Mouse (Mus musculus) urinary bladder, adult 18-20 months (tissue): ENCODE measurements around the gene Grid2.

Source experiments
- DNase-seq, 2 experiments: peaks; one replicate each; pipeline ENCODE4 v3.0.0; 2022; ENCODE audit warnings: low spot score in 2 of 2, mixed read lengths in 2 of 2

Grid2 gene

DNA sequence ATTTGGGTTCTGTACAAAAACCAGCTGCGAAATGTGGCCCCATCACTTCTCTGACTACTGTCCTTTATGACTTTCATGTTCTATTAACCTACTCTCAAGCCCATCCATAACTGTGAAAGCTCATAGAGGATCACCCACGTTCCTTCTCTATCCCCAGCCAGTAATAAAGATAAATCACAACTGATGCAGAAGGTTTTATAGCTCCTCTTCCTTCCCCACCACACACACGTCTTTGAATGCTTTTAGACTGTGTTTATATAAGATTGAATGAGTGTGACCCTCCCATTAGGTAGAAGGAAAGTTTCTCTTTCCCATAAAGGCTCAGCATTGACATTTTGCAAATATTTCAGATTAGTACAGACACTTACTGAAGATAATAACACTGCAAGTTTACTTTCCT lies 1350.1 kb downstream of the Grid2 start:
- DNase-seq: no peak

DNA sequence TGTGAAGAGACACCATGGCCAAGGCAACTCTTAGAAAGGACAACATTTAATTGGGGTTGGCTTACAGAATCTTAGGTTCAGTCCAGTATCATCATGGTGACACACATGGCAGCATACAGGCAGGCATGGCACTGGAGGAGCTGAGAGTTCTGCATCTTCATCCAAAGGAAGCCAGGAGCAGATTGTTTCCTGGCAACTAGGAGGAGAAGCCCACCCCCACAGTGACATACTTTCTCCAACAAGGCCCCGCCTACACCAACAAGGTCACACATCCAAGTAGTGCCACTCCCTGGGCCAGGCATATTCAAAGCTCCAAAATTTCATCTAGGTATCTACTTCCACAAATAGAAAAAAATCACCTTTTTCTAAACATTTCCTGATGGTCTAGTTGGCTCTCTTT lies 1351.4 kb downstream of the Grid2 start:
- DNase-seq: no peak

DNA sequence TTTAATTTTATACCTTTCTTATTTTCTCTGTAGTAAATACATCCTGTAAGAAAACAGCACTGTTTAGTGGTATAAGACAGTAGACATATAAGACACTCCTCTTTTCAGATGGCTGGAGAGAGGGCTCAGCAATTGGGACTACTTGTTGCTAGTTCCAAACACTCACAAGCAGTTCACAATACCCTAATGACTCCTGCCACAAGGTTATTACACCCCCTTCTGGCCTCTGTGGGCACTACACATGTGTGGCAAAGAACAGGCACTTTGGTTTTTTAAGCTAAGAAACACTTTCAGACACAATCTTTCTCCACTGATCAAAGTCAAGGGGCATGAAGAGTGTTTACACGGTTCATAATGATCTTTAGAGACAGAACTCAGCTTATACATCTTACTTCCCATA lies 1352.3 kb downstream of the Grid2 start:
- DNase-seq: no peak

DNA sequence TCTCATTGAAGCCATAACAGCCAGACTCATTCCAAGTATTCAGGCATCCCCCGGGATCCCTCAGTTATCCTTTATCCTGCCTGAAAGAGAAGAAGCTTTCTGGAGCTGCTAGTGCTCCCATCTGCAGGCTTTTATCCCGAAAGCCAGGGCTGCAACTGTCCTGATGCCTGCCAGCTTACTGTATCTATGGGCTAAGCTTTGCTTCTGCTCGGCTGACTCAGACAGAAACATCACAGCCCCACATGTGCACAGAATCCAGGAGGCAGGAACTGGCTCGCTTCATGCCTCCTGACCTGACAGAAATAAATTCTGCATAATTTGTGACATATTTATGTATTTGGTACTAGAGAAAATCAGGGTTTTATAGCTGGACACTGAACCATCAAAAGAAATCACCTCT lies 1361.2 kb downstream of the Grid2 start:
- DNase-seq: no peak

DNA sequence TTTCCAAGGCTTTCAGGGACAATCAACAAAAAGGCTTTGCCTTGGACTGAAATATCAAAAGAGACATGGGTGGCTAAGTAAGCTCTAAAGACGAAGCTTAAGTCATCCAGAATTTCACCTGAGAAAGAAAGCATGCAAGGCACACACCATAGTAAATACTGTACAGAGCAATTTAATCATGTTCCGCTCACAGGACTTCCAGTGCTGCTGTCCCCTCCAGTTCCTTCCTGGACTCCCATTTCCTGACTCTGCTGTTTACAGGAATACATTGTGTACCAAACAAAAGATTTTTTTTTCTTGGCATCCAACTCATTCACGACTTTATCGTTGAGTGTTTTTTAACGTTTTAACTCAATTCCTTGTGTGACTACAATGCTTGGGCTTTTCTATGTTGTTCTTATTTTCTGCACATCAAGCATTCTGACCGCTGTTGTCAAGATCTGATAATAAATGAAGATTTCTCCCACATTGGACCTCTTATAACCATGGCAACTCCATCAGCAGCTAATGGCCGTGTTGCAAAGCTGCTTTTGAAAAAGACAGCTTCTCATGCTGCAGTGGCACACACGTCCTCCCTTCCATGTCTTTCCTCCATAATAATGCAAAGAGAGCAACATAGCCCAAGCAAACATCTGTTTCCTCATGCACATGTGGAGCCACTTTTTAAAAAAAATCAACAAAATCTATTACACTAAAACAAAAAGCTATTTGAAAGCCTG lies 1361.9 kb downstream of the Grid2 start:
- DNase-seq: no peak

DNA sequence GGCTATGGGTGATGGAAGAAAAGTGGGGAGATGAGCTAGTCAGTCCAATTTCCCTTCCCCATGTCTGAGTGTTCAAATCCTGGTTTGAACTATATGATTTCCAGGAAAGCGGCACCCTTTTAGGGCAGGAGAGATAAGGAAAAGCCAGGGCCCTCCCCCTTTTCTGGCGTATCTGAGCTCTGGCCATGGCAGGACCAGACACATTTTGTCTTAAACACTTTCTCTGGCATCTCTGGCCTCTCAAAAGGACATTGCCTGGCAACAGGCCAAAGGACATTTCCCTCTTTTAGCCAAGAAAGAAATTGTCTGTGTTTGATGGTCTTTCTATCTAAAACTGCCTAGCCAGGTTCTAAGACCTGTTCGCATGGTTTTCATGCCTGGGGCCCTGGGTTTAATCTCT lies 1367.7 kb downstream of the Grid2 start:
- no peak for DNase-seq

DNA sequence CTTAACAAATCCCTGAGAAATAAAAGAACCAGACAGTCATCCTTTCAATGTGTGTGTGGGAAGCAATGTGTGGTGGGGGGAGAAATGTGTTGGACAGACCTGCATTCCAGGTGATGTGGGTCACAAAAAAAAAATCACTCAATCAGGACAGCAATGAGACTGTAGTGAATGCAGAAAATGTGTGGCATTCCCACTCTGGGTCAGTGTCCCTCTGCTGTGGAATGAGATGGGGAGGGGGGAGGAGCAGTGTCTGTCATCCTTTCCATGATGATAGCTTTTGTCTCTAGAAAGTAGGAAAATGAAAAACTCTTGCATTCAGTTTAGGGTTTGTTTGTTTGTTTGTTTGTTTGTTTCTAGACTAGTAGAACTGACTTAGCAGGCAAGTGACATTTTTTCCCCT lies 1392.0 kb downstream of the Grid2 start:
- DNase-seq: no peak

DNA sequence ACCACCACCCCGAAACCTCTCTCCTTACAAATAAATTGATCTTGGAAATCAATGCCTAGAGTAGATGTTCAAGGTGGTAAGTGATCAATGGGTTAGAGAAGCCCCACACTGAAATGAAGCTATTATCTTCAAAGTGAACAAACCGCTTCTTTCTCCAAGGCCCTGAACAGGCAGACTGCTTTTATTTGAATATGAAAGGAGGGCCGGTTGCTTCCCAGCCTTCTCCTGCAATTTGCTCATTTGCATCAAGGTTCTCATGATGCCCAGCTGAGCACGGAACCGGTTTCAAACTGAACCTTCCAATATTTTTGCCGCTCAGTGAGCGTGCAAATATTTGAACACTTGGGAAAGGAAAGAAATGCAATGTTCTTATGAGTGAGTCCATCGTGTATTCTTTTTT lies 1392.5 kb downstream of the Grid2 start:
- DNase-seq: no peak

DNA sequence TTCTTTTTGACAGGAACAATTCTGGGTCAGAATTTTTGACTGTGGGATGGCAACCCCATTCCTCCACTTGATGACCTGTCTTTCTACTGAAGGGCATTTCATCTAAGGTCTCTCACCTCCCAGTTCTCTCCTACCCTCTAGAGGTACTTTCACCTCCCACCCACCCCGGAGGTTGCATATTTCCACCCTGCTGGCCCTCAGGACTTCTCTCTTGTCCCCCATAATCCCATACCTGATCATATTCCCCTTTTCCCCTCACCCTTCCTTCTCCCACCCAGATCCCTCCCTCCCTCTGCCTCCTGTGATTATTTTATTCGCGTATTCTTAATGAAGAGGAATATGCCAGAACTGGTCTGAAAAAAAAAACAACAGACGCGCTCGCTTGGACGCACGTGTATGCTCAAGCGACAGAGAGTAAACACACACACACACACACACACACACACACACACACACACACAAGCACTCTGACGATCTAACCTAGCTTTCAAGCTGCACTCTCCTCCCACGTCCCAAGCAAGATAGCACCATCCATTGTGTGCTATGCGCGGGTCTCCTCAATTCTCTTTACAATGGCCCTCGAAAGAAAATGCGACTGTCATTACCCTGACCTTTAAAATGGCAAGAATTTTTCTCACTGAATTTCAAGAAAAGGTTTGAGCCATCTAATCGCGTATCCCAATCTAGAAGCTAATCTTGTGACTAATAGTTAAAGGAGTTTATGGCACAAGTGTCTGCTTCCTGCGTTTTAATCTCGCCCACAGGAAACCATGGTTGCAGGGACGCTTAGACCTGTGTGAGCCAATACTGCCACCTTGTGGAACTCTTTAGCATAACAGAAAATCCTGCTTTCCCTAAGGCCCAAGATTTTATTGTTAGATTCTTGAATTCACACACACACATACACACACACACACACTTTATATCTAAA lies 1393.9 kb downstream of the Grid2 start:
- DNase-seq: peak; percentile 14 to 17

DNA sequence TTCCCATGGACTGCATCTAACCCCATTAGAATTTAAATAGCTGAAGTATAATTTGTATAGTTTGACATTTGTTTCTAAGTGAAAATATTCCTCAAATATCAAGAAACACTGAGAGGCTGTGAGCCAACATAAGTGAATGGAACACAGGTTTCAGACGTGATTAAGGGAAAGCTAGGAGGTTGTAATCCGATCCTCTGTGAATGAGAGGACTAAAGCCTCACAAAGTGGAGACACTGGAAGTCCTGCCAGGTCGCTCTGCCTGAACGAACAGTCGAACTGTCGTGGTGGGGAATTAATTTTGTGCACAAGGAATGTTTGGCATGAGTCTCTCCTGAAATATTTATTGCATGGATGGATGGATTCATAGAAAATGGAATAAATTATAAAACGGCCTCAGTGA lies 1395.1 kb downstream of the Grid2 start:
- DNase-seq: no peak

DNA sequence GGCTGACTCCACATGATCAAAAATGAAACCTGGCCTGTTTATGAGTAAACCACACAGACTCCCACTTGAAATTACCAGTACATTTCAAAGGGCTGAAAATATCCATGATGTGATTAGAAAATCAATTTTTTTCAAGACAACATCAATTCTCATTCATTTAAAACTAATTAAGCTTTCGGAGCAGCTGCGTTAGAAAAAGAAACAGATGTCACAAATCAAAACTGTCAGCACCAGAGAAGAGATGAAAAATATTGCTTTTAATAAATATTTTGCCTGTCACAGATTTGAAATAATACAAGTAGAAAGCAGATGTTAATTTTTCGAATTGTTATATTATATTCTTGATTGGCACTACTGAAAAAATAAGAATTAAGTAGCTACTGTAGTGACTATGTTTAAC lies 1415.3 kb downstream of the Grid2 start:
- DNase-seq: no peak

DNA sequence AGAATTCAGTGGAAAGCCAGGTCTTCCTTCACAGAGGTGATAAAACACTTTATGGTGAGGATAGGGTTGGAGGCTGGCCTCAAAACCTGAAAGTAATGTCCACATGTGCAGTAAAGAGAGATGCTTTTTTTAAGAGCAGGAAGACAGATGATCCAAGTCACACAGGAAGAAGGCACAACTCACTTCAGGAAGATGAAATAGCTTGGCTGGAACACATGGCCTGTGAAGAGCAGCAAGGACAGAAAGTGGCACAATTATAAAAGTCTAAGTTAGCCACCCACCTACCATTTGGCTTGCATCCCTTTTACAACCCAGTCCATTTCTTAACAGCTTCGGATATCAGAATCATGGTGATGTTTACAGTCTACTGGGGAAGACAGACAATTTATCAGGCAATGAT lies 1423.1 kb downstream of the Grid2 start:
- no peak for DNase-seq

DNA sequence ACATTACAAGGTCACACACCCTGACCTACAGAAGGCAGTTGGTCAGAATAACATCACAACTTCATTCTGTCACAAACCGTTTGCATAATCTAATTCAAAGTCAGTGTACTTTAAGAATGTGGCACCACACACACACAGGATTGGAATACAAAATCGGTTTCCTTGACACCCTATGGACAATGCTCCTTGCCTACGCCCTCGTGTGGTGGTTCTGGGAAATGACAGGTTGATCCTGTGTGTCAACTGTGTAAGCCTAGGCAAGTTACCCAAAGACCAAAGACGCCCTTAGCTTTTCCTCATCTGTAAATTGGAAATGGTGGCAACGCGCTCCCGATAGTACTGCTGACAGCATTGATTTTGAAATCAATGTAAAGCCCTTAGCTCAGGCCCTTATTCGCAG lies 1428.3 kb downstream of the Grid2 start:
- DNase-seq: no peak

DNA sequence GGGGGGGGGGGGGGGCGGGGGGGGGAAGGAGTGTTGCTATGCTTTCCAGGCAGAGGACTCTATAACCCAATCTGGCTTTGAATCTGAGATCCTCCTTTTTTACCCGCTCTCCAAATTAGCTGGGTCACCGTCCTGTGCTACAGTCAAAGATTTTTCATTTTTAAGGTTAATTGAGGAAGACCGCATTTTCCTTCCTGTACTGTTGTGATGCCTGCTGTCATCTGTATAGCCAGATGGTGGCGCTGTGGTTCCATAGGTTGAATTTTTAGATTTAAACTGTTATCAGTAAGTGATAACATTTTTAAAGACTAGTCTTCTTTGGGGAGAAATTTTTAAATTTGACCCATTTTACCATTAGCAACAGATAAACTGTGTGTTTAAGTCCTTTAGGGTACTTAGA lies 1429.3 kb downstream of the Grid2 start:
- DNase-seq: peak in 1 of 2 experiments; percentile 7

DNA sequence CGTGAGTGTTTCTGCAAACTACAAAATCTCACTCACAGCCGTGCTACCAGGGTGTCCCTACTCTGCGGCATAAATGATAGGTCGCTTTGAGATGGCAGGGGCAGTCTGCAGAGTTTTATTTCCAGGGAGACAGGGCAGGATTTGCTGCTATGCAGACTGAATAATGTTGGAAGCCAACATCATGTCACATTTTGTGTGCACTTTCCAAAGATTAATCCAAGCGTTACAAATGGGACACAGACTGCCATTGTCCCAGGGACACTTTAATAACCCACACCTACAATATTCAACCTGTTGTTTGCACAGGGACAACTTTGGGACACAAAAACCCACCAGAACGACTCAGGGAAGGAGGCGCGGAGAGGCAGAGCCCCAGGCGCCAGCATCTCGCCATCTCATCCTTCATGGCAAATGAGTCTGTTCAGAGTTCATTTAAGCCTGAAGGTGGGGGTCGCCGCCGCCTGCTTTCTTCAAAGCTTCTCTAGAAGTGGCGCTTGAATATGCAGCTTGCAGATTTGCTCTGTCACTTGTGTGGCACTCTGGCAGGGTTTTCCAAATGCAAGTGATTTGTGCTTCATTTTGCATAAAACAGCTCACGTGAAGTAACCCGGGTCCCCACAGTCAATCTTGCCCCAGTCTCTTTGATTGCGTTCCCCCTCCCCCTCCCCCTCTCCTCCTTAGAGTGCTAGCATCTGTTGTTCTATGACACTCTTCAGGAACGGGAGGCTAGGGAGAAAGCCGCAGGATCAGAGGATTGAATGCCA lies 1432.7 kb downstream of the Grid2 start:
- no peak for DNase-seq

DNA sequence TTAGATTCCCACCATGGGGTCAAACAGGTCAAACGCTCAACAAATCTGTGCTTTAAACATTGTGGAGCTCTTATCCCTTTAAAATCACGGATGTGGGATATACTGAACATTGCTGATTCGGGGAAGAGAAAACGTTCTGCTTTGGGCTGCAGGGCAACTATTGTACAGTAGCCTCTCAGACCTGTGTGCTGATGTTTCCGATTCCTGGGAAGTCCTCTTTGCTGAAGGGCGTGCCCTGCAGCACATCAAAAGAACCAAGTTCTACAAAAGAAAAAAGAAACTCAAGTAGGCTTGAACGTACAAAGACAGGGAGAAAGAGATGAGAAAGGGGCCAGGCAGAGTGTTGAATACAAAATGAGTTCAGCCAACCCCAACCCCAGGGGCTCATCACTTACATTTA lies 1439.0 kb downstream of the Grid2 start:
- no peak for DNase-seq

DNA sequence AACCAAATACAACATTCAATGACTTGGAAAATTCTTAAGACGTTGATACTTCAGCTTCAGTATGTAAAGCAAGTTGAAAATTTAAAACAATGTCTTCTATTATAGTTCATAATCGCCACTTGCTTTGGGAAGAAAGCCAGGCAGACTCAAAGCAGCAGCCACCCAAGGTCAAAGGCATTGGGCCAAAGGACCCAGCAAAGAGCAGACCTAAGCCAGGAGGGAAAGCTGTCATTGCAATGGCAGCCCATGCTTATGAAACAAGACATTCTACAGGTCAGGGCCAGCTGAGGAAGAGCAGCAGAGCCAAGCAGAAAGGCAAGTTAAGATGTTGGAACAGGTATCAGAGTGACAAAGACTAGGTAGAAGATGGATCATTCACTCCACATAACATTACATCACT lies 1448.0 kb downstream of the Grid2 start:
- DNase-seq: no peak

DNA sequence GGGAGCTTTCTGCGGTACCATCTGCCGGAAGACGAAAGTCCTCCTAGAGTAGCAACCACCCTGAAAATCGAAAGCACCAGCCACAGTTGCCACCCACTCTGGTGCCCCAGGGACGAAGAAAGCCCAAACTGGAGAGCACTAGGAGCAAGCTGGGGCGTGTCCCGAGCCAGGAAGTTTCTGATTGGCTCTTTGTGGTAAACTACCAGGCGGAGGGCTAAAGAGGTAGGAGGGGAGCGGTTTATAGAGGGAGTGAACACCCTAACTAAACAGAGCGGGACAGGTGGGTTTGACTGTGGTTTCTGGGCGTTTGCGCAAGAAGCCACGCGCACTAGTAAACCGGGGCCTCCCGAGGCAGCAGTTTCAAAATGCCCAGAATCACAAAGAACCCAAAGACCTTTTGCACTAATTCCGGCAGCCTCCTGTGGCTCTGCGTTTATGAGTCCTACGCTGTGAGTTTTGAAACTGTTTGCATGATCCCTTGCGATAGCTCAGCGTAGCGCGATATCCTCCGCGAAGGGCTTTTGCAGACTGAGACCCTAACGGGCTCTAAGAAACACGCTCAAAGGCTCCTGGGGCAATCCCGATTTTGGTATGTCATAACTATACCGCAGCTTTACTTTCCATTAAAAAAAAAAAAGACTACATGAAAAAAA lies 1472.2 kb downstream of the Grid2 start:
- DNase-seq: peak; percentile 19 to 35

DNA sequence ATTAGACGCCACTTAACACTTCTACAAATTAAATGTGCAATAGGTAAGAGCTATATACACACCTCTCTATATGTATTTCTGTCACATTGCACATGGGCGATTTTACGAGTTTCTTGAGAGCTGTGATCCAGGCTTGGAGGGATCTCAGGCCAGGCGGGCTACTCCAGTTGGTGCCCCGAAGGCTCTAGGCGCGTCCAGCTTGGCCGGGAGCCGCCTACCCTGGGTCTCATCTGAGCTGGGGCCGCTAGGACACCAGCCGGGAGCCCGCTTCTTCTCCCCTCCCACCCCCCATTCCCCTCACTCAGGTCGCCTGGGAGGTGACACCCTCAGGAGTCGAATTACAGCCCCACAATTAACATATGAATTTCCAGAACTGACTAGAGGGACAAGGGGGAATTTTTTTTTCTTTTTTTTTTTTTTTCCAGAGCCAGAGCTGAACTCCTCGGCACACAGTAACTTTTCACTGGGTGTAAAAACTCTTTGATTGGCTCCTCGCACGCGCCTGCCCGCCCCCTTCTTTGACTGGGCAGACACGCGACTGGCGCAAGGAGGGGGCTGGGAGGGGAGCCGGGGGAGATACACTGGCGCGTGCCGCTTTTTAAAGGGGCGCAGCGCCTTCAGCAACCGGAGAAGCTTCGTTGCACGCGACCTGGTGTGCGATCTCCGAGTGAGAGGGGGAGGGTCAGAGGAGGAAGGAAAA lies 1473.0 kb downstream of the Grid2 start, which contains the start of gene Atoh1:
TSS of gene Atoh1 (plus strand) at position 627 of the 700 bp plus-strand sequence.
- DNase-seq: no peak

DNA sequence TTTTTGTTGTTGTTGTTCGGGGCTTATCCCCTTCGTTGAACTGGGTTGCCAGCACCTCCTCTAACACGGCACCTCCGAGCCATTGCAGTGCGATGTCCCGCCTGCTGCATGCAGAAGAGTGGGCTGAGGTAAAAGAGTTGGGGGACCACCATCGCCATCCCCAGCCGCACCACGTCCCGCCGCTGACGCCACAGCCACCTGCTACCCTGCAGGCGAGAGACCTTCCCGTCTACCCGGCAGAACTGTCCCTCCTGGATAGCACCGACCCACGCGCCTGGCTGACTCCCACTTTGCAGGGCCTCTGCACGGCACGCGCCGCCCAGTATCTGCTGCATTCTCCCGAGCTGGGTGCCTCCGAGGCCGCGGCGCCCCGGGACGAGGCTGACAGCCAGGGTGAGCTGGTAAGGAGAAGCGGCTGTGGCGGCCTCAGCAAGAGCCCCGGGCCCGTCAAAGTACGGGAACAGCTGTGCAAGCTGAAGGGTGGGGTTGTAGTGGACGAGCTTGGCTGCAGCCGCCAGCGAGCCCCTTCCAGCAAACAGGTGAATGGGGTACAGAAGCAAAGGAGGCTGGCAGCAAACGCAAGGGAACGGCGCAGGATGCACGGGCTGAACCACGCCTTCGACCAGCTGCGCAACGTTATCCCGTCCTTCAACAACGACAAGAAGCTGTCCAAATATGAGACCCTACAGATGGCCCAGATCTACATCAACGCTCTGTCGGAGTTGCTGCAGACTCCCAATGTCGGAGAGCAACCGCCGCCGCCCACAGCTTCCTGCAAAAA lies 1473.7 kb downstream of the Grid2 start:
- DNase-seq: peak in 1 of 2 experiments; percentile 28
